Mouse (Mus musculus) forebrain, postnatal 0 days (tissue): ENCODE results near the gene Mmp14. TPM values are rescaled to one million over a fixed set of nuclear protein-coding genes. Genes with fewer than 3 reads are reported as not detected.

Experiments
- ATAC-seq: fragments of 200-750 bp; cut with Nextera tagmentation; 2 replicates; pipeline ENCODE4 v1.8.0; 2017; ENCODE audit warnings: mild to moderate bottlenecking, moderate library complexity
- DNase-seq: peaks from one replicate; pipeline ENCODE4 v3.0.0-alpha.2; 2015
- H3K27ac ChIP-seq: fragments of 300-500 bp; sonication (generic); 2 replicates; pipeline ENCODE4 v1.5.1; 2014; ENCODE audit warnings: low read depth, mild to moderate bottlenecking, antibody characterized with exemption, low read length, moderate library complexity, mixed read lengths
- H3K27me3 ChIP-seq: fragments of 300-500 bp; sonication (generic); 2 replicates; pipeline ENCODE4 v1.6.1; 2014; ENCODE audit warnings: mild to moderate bottlenecking, low read length, mixed read lengths; ENCODE audit not compliant: insufficient read depth
- H3K36me3 ChIP-seq: fragments of 300-500 bp; sonication (generic); 2 replicates; pipeline ENCODE4 v1.6.1; 2014; ENCODE audit warnings: mild to moderate bottlenecking, moderate library complexity; ENCODE audit not compliant: insufficient read depth
- H3K4me1 ChIP-seq: fragments of 300-500 bp; sonication (generic); 2 replicates; pipeline ENCODE4 v1.6.1; 2014; ENCODE audit warnings: antibody characterized with exemption; ENCODE audit not compliant: insufficient read depth
- H3K4me2 ChIP-seq: fragments of 300-500 bp; sonication (generic); 2 replicates; pipeline ENCODE4 v1.6.1; 2014; ENCODE audit warnings: low read depth, mild to moderate bottlenecking, moderate library complexity
- H3K4me3 ChIP-seq: fragments of 300-500 bp; sonication (generic); 2 replicates; pipeline ENCODE4 v1.5.1; 2014; ENCODE audit warnings: low read depth, low read length, mixed read lengths
- H3K9ac ChIP-seq: fragments of 300-500 bp; sonication (generic); 2 replicates; pipeline ENCODE4 v1.6.1; 2014; ENCODE audit warnings: mild to moderate bottlenecking
- H3K9me3 ChIP-seq: fragments of 300-500 bp; sonication (generic); 2 replicates; pipeline ENCODE4 v1.6.1; 2016; ENCODE audit warnings: low read length
- CTCF ChIP-seq: sonication (generic); IDR thresholded peaks from 2 replicates; pipeline ENCODE4 v1.5.1; 2016; ENCODE audit warnings: antibody characterized with exemption, control low read depth, low read depth
- WGBS: fragments of 180-500 bp; shearing (Covaris S2); extraction: QIAGEN DNeasy Blood & Tissue Kit; methylation state at CpG from one replicate; pipeline ENCODE4 v1.1.7; 2014; 5-methylcytosine and 5-hydroxymethylcytosine counted together
- polyA plus RNA-seq: library from polyadenylated mRNA; unstranded; fragments of >200 nt; fragmentation: Nextera tagmentation; extraction: Ambion mirVana; gene quantifications from 2 replicates; pipeline ENCODE4 v1.2.1, GENCODE M21; 2015
- total RNA-seq: library from RNA; depleted of rRNA; stranded (reverse); fragments of >200 nt; gene quantifications from 2 replicates; pipeline ENCODE4 v1.2.3, GENCODE M21; 2014

The Mmp14 gene
- total and polyA plus RNA-seq, 2 experiments from 2014 or later, result 39.1 to 40.7 TPM

- Histone ChIP-seq H3K4me1 (no peaks in the 10 kb centered on the region; the same call in 1 of the 2 replicates), H3K27me3 (no peaks in the 10 kb centered on the region), H3K9ac (no peak overlapping the region), H3K9me3 (no peaks in the 10 kb centered on the region), H3K4me2 (no peak overlapping the region), H3K36me3 (peaks cover 8% of the 10 kb centered on the region), H3K4me3 (no peak overlapping the region), H3K27ac (peak overlapping the region; percentile 29; the same call in 1 of the 2 replicates)
- WGBS, result 47% methylated on average over 7 of the region's 7 CpGs
- DNase-seq, result no peak
- no peak for ATAC-seq
- no peak for TF ChIP-seq CTCF
Measured at GRCm38 (mm10) chr14:54429332-54430093, 1.9 kb upstream of the Mmp14 start.

GRCm38 (mm10) chr14:54430406-54431145 is 836 bp upstream of the Mmp14 start:
- Histone ChIP-seq H3K9ac (peak overlapping the region; percentile 6; the same call in 1 of the 2 replicates), H3K36me3 (peaks cover 8% of the 10 kb centered on the region), H3K27me3 (no peaks in the 10 kb centered on the region), H3K4me2 (peak overlapping the region; percentile 78), H3K4me1 (no peaks in the 10 kb centered on the region; the same call in 1 of the 2 replicates), H3K4me3 (peak overlapping the region; percentile 58), H3K9me3 (no peaks in the 10 kb centered on the region), H3K27ac (peak overlapping the region; percentile 85)
- DNase-seq, result no peak
- no peak for TF ChIP-seq CTCF
- 8% methylated on average over 18 of the region's 18 CpGs for WGBS
- no peak for ATAC-seq

- peaks cover 8% of the 10 kb centered on the region for H3K36me3 ChIP-seq
- ATAC-seq, result peak; percentile 17; the same call in 1 of the 2 replicates
- no peaks in the 10 kb centered on the region for H3K9me3 ChIP-seq
- 0 out of 2 replicates have a peak, but pooled peaks have one; percentile 22 for TF ChIP-seq CTCF
- H3K4me1 ChIP-seq, result no peaks in the 10 kb centered on the region
- peak overlapping the region; percentile 85 for H3K27ac ChIP-seq
- no peak for DNase-seq
- 5% methylated on average over 54 of the region's 54 CpGs for WGBS
- H3K27me3 ChIP-seq, result no peaks in the 10 kb centered on the region
- H3K4me2 ChIP-seq, result peak overlapping the region; percentile 78
- peak overlapping the region; percentile 58 for H3K4me3 ChIP-seq
- peak overlapping the region; percentile 61 for H3K9ac ChIP-seq
Measured at GRCm38 (mm10) chr14:54432078-54432836, 845 bp downstream of the Mmp14 start.

GRCm38 (mm10) chr14:54432837-54433830 is 1.7 kb downstream of the Mmp14 start:
- DNase-seq (peak; percentile 57), ATAC-seq (peak; percentile 44)
- Histone ChIP-seq H3K4me3 (peak overlapping the region; percentile 58), H3K36me3 (peaks cover 8% of the 10 kb centered on the region), H3K27me3 (no peaks in the 10 kb centered on the region), H3K9ac (peak overlapping the region; percentile 61), H3K27ac (peak overlapping the region; percentile 85), H3K4me2 (peak overlapping the region; percentile 78), H3K4me1 (no peaks in the 10 kb centered on the region), H3K9me3 (no peaks in the 10 kb centered on the region)
- 30% methylated on average over 17 of the region's 17 CpGs for WGBS
- TF ChIP-seq CTCF, result no peak

- Histone ChIP-seq H3K36me3 (peaks cover 15% of the 10 kb centered on the region), H3K4me2 (peak overlapping the region; percentile 78), H3K9me3 (no peaks in the 10 kb centered on the region), H3K27ac (peak overlapping the region; percentile 85; the same call in 1 of the 2 replicates), H3K4me1 (no peaks in the 10 kb centered on the region), H3K27me3 (no peaks in the 10 kb centered on the region), H3K4me3 (peak overlapping the region; percentile 58; the same call in 1 of the 2 replicates), H3K9ac (no peak overlapping the region)
- WGBS, result 68% methylated on average over 12 of the region's 12 CpGs
- DNase-seq (no peak), ATAC-seq (no peak)
- no peak for TF ChIP-seq CTCF
Measured at GRCm38 (mm10) chr14:54433941-54434531, 2.6 kb downstream of the Mmp14 start.
